Mouse (Mus musculus): ENCODE results near the gene Lce1m. TPM values are rescaled to one million over a fixed set of nuclear protein-coding genes. Genes with fewer than 3 reads are reported as not detected.

The Lce1m gene
- total and polyA plus RNA-seq, 2 experiments from 2014 or later: 15.7 TPM; not detected in 1

GRCm38 (mm10) chr3:93023411-93024184 is 4.7 kb upstream of the Lce1m start:
- Histone ChIP-seq H3K4me3 (ENCODE audit: low read depth, low read length) (no peak overlapping the region), H3K4me2 (ENCODE audit: low read depth, low read length, poor library complexity, severe bottlenecking) (no peak overlapping the region), H3K36me3 (ENCODE audit: insufficient read depth, low read length) (no peaks in the 10 kb centered on the region), H3K27me3 (ENCODE audit: insufficient read depth, low read length) (no peaks in the 10 kb centered on the region), H3K27ac (ENCODE audit: low read depth, low read length) (no peak overlapping the region), H3K9ac (replicated peaks; ENCODE audit: low read length, poor library complexity, severe bottlenecking) (no peak overlapping the region), H3K9me3 (ENCODE audit: low read length) (no peaks in the 10 kb centered on the region), H3K4me1 (ENCODE audit: insufficient read depth, low read length) (no peaks in the 10 kb centered on the region)
- no peak for DNase-seq (ENCODE audit: low spot score)
- WGBS: 85% methylated on average over 3 of the region's 3 CpGs
- ATAC-seq (ENCODE audit: low FRiP score): no peak
- no peak for TF ChIP-seq CTCF (IDR thresholded peaks at IDR 0.05)

GRCm38 (mm10) chr3:93021171-93021570 is 2.3 kb upstream of the Lce1m start:
- Histone ChIP-seq H3K27me3 (ENCODE audit: insufficient read depth, low read length) (no peaks in the 10 kb centered on the region), H3K27ac (ENCODE audit: low read depth, low read length) (no peak overlapping the region), H3K4me1 (ENCODE audit: insufficient read depth, low read length) (no peaks in the 10 kb centered on the region), H3K4me3 (ENCODE audit: low read depth, low read length) (no peak overlapping the region), H3K9ac (replicated peaks; ENCODE audit: low read length, poor library complexity, severe bottlenecking) (no peak overlapping the region), H3K9me3 (ENCODE audit: low read length) (no peaks in the 10 kb centered on the region), H3K4me2 (ENCODE audit: low read depth, low read length, poor library complexity, severe bottlenecking) (no peak overlapping the region), H3K36me3 (ENCODE audit: insufficient read depth, low read length) (no peaks in the 10 kb centered on the region)
- DNase-seq (ENCODE audit: low spot score): no peak
- WGBS: 94% methylated on average over 1 of the region's 1 CpGs
- TF ChIP-seq CTCF (IDR thresholded peaks at IDR 0.05): no peak
- no peak for ATAC-seq (ENCODE audit: low FRiP score)

GRCm38 (mm10) chr3:93015460-93016104 is 3.3 kb downstream of the Lce1m start, which contains the start of gene Crct1:
Gene Crct1, minus strand, starts transcription at chr3:93015687.
- Histone ChIP-seq H3K9me3 (ENCODE audit: low read length) (no peaks in the 10 kb centered on the region), H3K36me3 (ENCODE audit: insufficient read depth, low read length) (no peaks in the 10 kb centered on the region), H3K27me3 (ENCODE audit: insufficient read depth, low read length) (no peaks in the 10 kb centered on the region), H3K27ac (ENCODE audit: low read depth, low read length) (no peak within 1 kb of the TSS), H3K4me1 (ENCODE audit: insufficient read depth, low read length) (no peaks in the 10 kb centered on the region), H3K4me3 (ENCODE audit: low read depth, low read length) (peak within 1 kb of the TSS; percentile 56), H3K9ac (replicated peaks; ENCODE audit: low read length, poor library complexity, severe bottlenecking) (peak within 1 kb of the TSS; percentile 53), H3K4me2 (ENCODE audit: low read depth, low read length, poor library complexity, severe bottlenecking) (peak within 1 kb of the TSS; percentile 95)
- TF ChIP-seq CTCF (IDR thresholded peaks at IDR 0.05): no peak
- 59% methylated on average over 4 of the region's 4 CpGs for WGBS
- no peak for DNase-seq (ENCODE audit: low spot score)
- no peak for ATAC-seq (ENCODE audit: low FRiP score)

GRCm38 (mm10) chr3:93014871-93015270 is 4.0 kb downstream of the Lce1m start:
- Histone ChIP-seq H3K4me3 (ENCODE audit: low read depth, low read length) (peak overlapping the region; percentile 56), H3K9me3 (ENCODE audit: low read length) (no peaks in the 10 kb centered on the region), H3K9ac (replicated peaks; ENCODE audit: low read length, poor library complexity, severe bottlenecking) (peak overlapping the region; percentile 53), H3K4me2 (ENCODE audit: low read depth, low read length, poor library complexity, severe bottlenecking) (peak overlapping the region; percentile 95), H3K36me3 (ENCODE audit: insufficient read depth, low read length) (no peaks in the 10 kb centered on the region), H3K27me3 (ENCODE audit: insufficient read depth, low read length) (no peaks in the 10 kb centered on the region), H3K4me1 (ENCODE audit: insufficient read depth, low read length) (no peaks in the 10 kb centered on the region), H3K27ac (ENCODE audit: low read depth, low read length) (no peak overlapping the region)
- no peak for DNase-seq (ENCODE audit: low spot score)
- WGBS: 15% methylated on average over 5 of the region's 5 CpGs
- TF ChIP-seq CTCF (IDR thresholded peaks at IDR 0.05): no peak
- no peak for ATAC-seq (ENCODE audit: low FRiP score)

- no peak overlapping the region for H3K27ac ChIP-seq (ENCODE audit: low read depth, low read length)
Measured at GRCm38 (mm10) chr3:93014378-93014801, 4.5 kb downstream of the Lce1m start.

GRCm38 (mm10) chr3:93002843-93003242 is 16.0 kb downstream of the Lce1m start:
- Histone ChIP-seq H3K27ac (ENCODE audit: low read depth, low read length) (no peak overlapping the region), H3K9me3 (ENCODE audit: low read length) (no peaks in the 10 kb centered on the region), H3K4me3 (ENCODE audit: low read depth, low read length) (no peak overlapping the region), H3K27me3 (ENCODE audit: insufficient read depth, low read length) (no peaks in the 10 kb centered on the region), H3K36me3 (ENCODE audit: insufficient read depth, low read length) (no peaks in the 10 kb centered on the region), H3K9ac (replicated peaks; ENCODE audit: low read length, poor library complexity, severe bottlenecking) (no peak overlapping the region), H3K4me2 (ENCODE audit: low read depth, low read length, poor library complexity, severe bottlenecking) (no peak overlapping the region), H3K4me1 (ENCODE audit: insufficient read depth, low read length) (no peaks in the 10 kb centered on the region)
- TF ChIP-seq CTCF (IDR thresholded peaks at IDR 0.05): no peak
- WGBS: 58% methylated on average over 4 of the region's 4 CpGs
- DNase-seq (ENCODE audit: low spot score) (no peak), ATAC-seq (ENCODE audit: low FRiP score) (no peak)

More at GRCm38 (mm10) chr3:93014378-93014801, 4.5 kb downstream of the Lce1m start:
- WGBS: under 1% methylated on average over 24 of the region's 24 CpGs
- TF ChIP-seq CTCF (IDR thresholded peaks at IDR 0.05): peak; percentile 24
- no peaks in the 10 kb centered on the region for H3K9me3 ChIP-seq (ENCODE audit: low read length)
- H3K4me1 ChIP-seq (ENCODE audit: insufficient read depth, low read length): no peaks in the 10 kb centered on the region
- no peaks in the 10 kb centered on the region for H3K36me3 ChIP-seq (ENCODE audit: insufficient read depth, low read length)
- DNase-seq (ENCODE audit: low spot score) (peak; percentile 57), ATAC-seq (ENCODE audit: low FRiP score) (peak; percentile 77)
- peak overlapping the region; percentile 53 for H3K9ac ChIP-seq (replicated peaks; ENCODE audit: low read length, poor library complexity, severe bottlenecking)
- peak overlapping the region; percentile 56 for H3K4me3 ChIP-seq (ENCODE audit: low read depth, low read length)
- H3K27me3 ChIP-seq (ENCODE audit: insufficient read depth, low read length): no peaks in the 10 kb centered on the region
- peak overlapping the region; percentile 95 for H3K4me2 ChIP-seq (ENCODE audit: low read depth, low read length, poor library complexity, severe bottlenecking)
